Mouse (Mus musculus) embryo, embryonic 10.5 days (tissue): ENCODE measurements at regions not wholly inside any gene's neighbourhood (a gene's known extent, or its start where the extent isn't known, plus 50 kb on each side); places are given as distances from the start of the nearest gene placed in this dataset.
A peak's percentile ranks its signal among the peaks of the same experiment; 100 is the strongest.

ENCODE experiments used
- DNase-seq: peaks from one replicate; pipeline ENCODE4 v3.0.0-alpha.2; 2015; ENCODE audit warnings: low spot score

DNA sequence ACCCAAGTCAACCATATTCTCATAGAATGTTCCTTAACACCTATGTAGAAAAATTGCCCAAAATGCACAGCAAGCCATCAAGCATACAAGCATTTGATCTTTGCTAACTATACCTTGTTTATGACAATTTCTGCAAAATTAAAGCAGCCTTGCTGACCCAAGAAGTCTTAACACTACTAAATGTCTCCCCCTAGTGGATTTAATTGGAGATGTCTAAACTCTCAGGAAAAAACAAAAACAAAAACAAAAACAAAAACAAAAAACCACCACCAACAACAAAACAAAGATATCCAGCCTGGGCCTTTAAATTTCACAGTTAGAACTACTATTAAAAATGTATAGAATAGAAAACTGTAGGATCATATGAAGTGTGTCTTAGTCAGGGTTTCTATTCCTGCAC is 69.8 kb upstream of the Nudt7 start:
- DNase-seq = peak; percentile 31

DNA sequence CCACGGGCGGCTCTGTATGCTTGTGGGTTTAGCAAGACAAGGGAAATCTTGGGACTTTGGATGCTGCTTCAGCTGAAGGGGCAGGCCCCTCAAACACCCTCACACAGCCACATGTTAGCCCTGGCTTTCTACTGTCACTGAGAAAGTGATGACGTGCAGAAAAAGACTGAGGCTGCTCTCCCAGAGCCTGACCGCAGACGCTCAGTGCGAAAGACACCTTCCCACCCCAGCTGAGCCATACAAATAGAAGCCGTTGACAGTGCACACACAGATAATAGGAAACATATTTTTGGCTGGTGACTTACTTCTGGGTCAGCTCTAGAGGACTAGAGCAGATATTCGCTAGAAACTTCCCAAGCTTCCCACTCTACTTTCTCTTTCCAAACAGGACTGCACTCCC is 61.0 kb upstream of the Nudt7 start:
- DNase-seq = no peak

DNA sequence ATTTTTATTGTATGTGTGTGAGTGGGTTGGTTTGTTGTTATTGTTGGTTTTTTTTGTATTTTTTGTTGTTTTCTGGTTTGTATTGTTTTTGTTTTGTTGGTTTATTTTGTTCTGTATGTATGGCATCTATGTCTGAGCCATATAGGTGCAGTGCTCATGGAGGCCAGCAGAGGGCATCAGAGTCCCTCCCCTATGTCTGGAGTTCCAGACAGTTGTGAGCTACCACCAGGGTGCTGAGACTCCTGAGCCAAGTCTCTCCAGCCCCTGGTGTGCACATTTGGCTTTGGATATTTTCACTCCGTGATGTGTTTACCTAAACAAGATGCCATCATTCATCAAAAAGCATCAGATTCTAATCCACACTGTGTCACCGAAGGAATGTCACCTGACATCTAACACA is 59.2 kb upstream of the Nudt7 start:
- peak; percentile 46 for DNase-seq

DNA sequence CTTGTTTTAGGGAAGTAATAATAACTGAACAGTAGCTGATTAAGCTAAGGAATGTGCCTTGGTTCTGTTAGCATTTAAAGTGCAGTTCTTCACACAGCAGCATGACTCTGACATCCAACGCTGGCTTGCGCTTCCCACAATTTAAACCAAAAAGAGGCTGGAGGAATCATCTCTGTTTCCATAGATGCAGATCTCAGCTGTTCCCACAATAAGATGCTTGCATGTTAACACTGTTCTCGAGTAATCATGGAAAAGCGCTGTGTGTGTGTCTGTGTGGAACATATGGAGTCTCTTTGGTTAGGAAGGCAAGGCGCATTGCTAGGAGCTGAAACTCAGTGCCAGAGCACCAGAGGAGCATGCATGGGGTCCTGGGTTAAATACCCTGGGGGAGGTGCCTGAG is 56.7 kb upstream of the Nudt7 start:
- DNase-seq = no peak

DNA sequence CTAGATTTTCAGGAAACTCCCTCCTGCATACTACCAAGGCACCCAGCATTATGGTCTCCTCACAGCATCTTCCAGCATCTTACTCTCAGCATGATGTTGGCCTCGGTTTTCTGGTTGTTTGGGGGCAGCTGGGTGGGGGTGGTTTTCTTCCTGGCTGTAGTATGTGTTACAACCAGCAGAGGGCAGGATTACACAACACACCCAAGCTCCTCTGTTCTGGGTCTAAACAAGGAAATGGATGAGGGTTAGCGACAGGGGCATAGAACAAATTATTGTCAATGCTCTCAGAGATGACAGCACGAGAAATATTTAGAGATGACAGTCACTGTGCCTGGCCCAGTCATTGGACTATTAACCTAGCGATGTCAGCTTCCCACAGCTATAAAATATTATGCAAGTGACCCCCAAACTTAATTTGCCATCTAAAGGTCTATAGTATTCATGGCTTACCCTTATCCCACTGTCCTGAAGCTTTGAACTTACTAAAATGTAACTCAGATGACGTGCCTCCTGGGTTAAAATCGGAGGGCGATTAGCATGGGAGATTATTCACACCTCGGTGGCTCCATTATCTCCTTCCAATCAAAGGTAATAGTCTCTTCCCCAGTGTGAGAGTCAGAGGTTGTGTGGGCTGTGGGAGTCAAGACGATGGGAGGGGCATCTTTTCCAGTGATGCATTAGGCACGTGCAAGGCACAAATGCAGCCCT is 52.2 kb upstream of the Nudt7 start:
- peak; percentile 80 for DNase-seq

DNA sequence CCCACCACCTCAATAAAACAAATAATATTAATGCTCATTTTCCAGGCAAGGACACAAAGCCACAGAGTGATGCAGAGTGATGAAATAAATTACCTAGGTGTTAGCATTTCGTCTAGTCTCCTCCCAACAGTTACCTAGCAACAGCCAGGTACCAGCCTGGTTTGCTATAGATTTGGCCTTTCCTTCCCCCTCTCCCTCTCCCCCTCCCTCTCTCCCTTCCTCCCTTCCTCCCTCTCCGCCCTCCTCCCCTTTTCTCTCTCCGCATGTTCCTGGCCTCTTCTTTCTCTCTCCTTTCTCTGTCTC is 51.6 kb upstream of the Nudt7 start:
- no peak for DNase-seq
